Mouse (Mus musculus) myocyte (in vitro differentiated cells): ENCODE measurements around the gene Ppp2r2c. TPM values are rescaled to one million over a fixed set of nuclear protein-coding genes. Genes with fewer than 3 reads are reported as not detected.

Experiments used
- H3K27me3 ChIP-seq: one replicate; pipeline ENCODE4 v1.6.1; 2011; ENCODE audit not compliant: control insufficient read depth, insufficient read depth, insufficient read length
- H3K36me3 ChIP-seq: one replicate; pipeline ENCODE4 v1.6.1; 2011; ENCODE audit not compliant: control insufficient read depth, insufficient read depth
- H3K4me2 ChIP-seq: one replicate; pipeline ENCODE4 v1.6.1; 2011; ENCODE audit warnings: low read depth, control low read depth
- H3K4me3 ChIP-seq: one replicate; pipeline ENCODE4 v1.5.1; 2011; ENCODE audit warnings: mild to moderate bottlenecking, control low read depth, moderate library complexity
- H3K79me2 ChIP-seq: one replicate; pipeline ENCODE4 v1.6.1; 2011; ENCODE audit not compliant: control insufficient read depth, insufficient read depth
- H3ac ChIP-seq: one replicate; pipeline ENCODE4 v1.6.1; 2011; ENCODE audit not compliant: control insufficient read depth, insufficient read length
- CEBPB ChIP-seq: IDR thresholded peaks from 2 replicates; pipeline ENCODE4 v1.6.1; 2011; ENCODE audit warnings: mild to moderate bottlenecking, moderate library complexity; ENCODE audit not compliant: poor library complexity, insufficient read depth, severe bottlenecking
- E2F4 ChIP-seq: IDR thresholded peaks from one replicate; pipeline ENCODE4 v1.6.1; 2011; ENCODE audit warnings: mild to moderate bottlenecking, control low read depth, moderate library complexity; ENCODE audit not compliant: insufficient read depth
- MAX ChIP-seq: IDR thresholded peaks from one replicate; pipeline ENCODE4 v1.6.1; 2011; ENCODE audit warnings: low read depth, mild to moderate bottlenecking, control low read depth
- MYOD1 ChIP-seq, 3 experiments: IDR thresholded peaks; one replicate each; pipeline ENCODE4 v1.6.1; 2011; ENCODE audit warnings: control low read depth in 2 of 3, low read depth in 2 of 3, mild to moderate bottlenecking in 2 of 3, moderate library complexity in 1 of 3; ENCODE audit not compliant: insufficient read length in 2 of 3, control insufficient read depth in 1 of 3
- MYOG ChIP-seq, 3 experiments: IDR thresholded peaks; one replicate each; pipeline ENCODE4 v1.6.1; 2011; ENCODE audit warnings: control low read depth in 2 of 3, low read depth in 2 of 3, mild to moderate bottlenecking in 2 of 3; ENCODE audit not compliant: insufficient read length in 2 of 3, control insufficient read depth in 1 of 3, insufficient read depth in 1 of 3
- POLR2A ChIP-seq: IDR thresholded peaks from one replicate; pipeline ENCODE4 v1.6.1; 2011; ENCODE audit warnings: low read depth, mild to moderate bottlenecking, control low read depth, moderate library complexity; ENCODE audit not compliant: insufficient read length
- POLR2AphosphoS2 ChIP-seq: IDR thresholded peaks from one replicate; pipeline ENCODE4 v1.6.1; 2011; ENCODE audit warnings: low read depth, control low read depth; ENCODE audit not compliant: insufficient read length
- REST ChIP-seq: IDR thresholded peaks from one replicate; pipeline ENCODE4 v1.6.1; 2011; ENCODE audit warnings: mild to moderate bottlenecking, control low read depth, moderate library complexity; ENCODE audit not compliant: insufficient read depth, insufficient read length
- SRF ChIP-seq: IDR thresholded peaks from one replicate; pipeline ENCODE4 v1.6.1; 2011; ENCODE audit warnings: low read depth; ENCODE audit not compliant: control insufficient read depth, insufficient read length
- TCF12 ChIP-seq: IDR thresholded peaks from one replicate; pipeline ENCODE4 v1.6.1; 2011; ENCODE audit warnings: mild to moderate bottlenecking, control low read depth; ENCODE audit not compliant: poor library complexity, insufficient read depth, severe bottlenecking
- TCF3 ChIP-seq: IDR thresholded peaks from one replicate; pipeline ENCODE4 v1.6.1; 2011; ENCODE audit warnings: low read depth, control low read depth; ENCODE audit not compliant: insufficient read length
- USF1 ChIP-seq: IDR thresholded peaks from one replicate; pipeline ENCODE4 v1.6.1; 2011; ENCODE audit warnings: low read depth, mild to moderate bottlenecking, control low read depth, moderate library complexity
- polyA plus RNA-seq: library from polyadenylated mRNA; unstranded; fragments of >200 nt; fragmentation: generic; extraction: Trizol; gene quantifications from one replicate; pipeline ENCODE4 v1.2.1, GENCODE M21; 2012; ENCODE audit warnings: missing spikeins

The Ppp2r2c gene
- polyA plus RNA-seq, 1 experiment: 0.01 TPM

DNA sequence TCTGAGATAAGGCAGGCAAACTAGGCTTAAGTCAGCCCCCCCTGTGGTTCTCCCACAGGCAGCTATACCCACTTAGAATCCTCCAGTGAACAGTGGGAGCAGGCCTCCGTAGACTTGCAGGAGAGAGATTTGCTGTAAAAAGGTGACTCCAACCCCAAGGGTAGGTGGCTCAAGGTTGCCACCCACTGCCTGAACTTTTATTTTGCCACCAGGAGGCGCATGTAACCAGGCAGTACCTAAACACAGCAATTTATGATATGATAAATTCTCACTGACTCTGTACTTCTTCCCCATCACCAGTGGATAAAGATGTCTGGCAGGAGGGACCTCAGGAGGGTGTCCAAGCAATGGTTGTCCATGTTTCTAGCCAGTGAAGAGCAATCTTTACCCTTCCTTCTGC is 82.6 kb downstream of the Ppp2r2c start:
- Histone ChIP-seq H3K79me2 (no peaks in the 10 kb centered on the region), H3K36me3 (no peaks in the 10 kb centered on the region), H3K27me3 (peaks cover 5% of the 10 kb centered on the region), H3K4me3 (no peak overlapping the region), H3ac (no peak overlapping the region), H3K4me2 (no peak overlapping the region)
- TF ChIP-seq POLR2A (no peak), POLR2AphosphoS2 (no peak), USF1 (no peak), REST (no peak), CEBPB (no peak), MYOD1 (IDR thresholded peaks at IDR 0.05; ENCODE audit: control insufficient read depth in 1 of 3, insufficient read length in 2 of 3, low read depth in 2 of 3) (no peak), MYOG (IDR thresholded peaks at IDR 0.05; ENCODE audit: control insufficient read depth in 1 of 3, insufficient read depth in 1 of 3, insufficient read length in 2 of 3, low read depth in 2 of 3) (no peak)

DNA sequence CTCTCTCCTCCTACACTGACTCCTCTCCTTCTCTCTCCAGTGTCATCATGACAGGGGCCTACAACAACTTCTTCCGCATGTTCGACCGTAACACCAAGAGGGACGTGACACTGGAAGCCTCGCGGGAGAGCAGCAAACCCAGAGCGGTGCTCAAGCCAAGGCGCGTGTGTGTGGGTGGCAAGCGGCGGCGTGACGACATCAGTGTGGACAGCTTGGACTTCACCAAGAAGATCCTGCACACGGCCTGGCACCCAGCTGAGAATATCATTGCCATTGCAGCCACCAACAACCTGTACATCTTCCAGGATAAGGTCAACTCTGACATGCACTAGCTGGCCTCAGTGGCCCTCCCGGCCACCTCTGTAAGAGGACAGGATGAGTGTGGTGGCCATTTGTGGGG is 84.0 kb downstream of the Ppp2r2c start:
- no peak overlapping the region for H3ac ChIP-seq
- no peaks in the 10 kb centered on the region for H3K36me3 ChIP-seq
- TF ChIP-seq REST: no peak
- TF ChIP-seq USF1: no peak
- TF ChIP-seq MAX: no peak
- TF ChIP-seq POLR2A: no peak
- no peaks in the 10 kb centered on the region for H3K79me2 ChIP-seq
- H3K4me2 ChIP-seq: no peak overlapping the region
- no peak overlapping the region for H3K4me3 ChIP-seq
- H3K27me3 ChIP-seq: peaks cover 5% of the 10 kb centered on the region

DNA sequence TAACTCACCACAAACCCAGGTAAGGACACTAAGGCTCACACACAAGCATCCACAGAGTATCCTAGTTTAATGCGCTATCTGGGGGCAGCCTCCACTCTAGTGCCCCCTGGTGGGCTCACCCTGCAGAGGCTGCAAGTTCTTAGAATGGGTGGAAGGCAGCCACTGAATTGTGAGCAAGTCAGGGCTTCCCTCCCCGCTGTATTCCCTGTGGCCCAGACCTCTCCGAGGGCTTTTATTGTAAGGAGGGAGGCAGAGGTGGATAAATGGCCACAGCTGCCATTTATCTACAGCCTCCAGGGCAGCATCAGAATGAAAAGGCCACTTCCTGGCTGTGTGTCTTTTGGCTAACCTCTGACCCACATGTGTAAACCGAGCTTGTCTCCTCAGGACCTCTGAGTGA is 87.1 kb downstream of the Ppp2r2c start:
- no peak overlapping the region for H3ac ChIP-seq
- H3K27me3 ChIP-seq: no peaks in the 10 kb centered on the region
- no peak overlapping the region for H3K4me2 ChIP-seq
- no peaks in the 10 kb centered on the region for H3K36me3 ChIP-seq
- TF ChIP-seq POLR2A (no peak), MYOD1 (IDR thresholded peaks at IDR 0.05; ENCODE audit: control insufficient read depth in 1 of 3, insufficient read length in 2 of 3, low read depth in 2 of 3) (peak in 2 of 3 experiments; percentile 17 to 53)
- no peaks in the 10 kb centered on the region for H3K79me2 ChIP-seq
- no peak overlapping the region for H3K4me3 ChIP-seq

DNA sequence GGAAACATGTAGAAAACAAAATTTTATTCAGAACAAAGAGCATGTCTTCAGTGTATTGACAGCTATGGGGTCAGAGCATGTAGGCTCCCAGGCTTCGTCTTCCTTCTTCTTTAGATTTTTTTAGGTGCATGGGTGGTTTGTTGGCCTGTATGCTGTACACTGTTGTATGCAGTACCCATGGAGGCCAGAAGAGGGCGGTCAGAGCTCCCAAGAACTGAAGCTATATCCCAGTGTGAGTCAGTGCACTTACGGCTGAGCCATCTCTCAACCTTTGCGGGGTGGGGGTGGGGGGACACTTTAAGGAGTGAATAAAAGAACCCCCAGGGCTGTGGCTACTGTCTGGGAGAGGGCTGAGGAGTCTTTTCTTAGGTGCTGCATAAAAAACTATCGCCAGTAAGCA is 90.5 kb downstream of the Ppp2r2c start:
- TF ChIP-seq TCF12: no peak
- H3K36me3 ChIP-seq: no peaks in the 10 kb centered on the region

DNA sequence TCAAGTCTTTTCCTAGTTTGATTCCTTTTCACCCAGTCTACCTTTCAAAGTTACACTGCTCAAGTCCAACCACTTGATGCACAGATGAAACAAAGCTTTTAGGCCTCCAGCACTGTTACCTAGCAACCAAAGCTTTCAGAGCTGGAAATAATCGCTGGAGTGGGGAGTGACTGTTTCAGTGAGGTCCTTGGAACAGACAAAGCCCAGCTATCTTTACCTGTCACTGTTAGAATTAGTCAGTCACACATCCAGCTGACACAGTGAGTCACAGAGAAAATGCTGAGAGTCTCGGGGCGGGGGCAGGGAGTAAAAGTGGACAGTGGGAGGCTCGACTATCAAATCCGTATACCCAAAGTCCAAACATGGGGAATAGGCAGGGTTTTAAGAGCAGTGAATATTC is 92.2 kb downstream of the Ppp2r2c start:
- Histone ChIP-seq H3ac (no peak overlapping the region), H3K36me3 (no peaks in the 10 kb centered on the region), H3K4me3 (no peak overlapping the region), H3K79me2 (no peaks in the 10 kb centered on the region), H3K27me3 (no peaks in the 10 kb centered on the region), H3K4me2 (no peak overlapping the region)
- TF ChIP-seq SRF: no peak
- no peak for TF ChIP-seq POLR2A
- TF ChIP-seq MAX: no peak
- TF ChIP-seq USF1: no peak
- no peak for TF ChIP-seq REST
- no peak for TF ChIP-seq POLR2AphosphoS2
- no peak for TF ChIP-seq MYOD1 (IDR thresholded peaks at IDR 0.05; ENCODE audit: control insufficient read depth in 1 of 3, insufficient read length in 2 of 3, low read depth in 2 of 3)
- no peak for TF ChIP-seq TCF12
- TF ChIP-seq CEBPB: no peak
- TF ChIP-seq MYOG (IDR thresholded peaks at IDR 0.05; ENCODE audit: control insufficient read depth in 1 of 3, insufficient read depth in 1 of 3, insufficient read length in 2 of 3, low read depth in 2 of 3): no peak
- TF ChIP-seq E2F4: no peak
- TF ChIP-seq TCF3: no peak

More for the DNA sequence above, 90.5 kb downstream of the Ppp2r2c start:
- Histone ChIP-seq H3K4me2 (no peak overlapping the region), H3ac (no peak overlapping the region), H3K4me3 (no peak overlapping the region), H3K27me3 (no peaks in the 10 kb centered on the region), H3K79me2 (no peaks in the 10 kb centered on the region)

DNA sequence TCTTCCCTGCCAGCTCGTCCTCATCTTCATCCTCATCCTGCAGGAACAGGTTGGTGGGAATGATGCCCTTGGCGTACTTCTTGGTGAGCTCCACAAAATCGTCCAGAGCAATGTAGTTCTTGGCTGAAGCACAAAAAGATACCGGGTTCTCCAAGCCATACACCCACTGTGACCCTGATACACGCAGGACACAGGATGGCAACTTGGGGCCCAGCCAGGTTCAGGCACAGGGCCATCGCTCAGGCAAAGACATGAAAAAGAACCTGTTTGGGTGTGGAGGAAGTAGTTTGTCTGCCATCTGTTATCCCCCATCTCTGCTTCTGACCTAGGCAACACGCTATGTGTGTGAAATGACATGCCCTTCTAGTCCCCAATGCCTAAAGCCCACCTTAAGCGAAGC is 103.3 kb downstream of the Ppp2r2c start:
- Histone ChIP-seq H3K79me2 (no peaks in the 10 kb centered on the region), H3K4me3 (no peak overlapping the region), H3ac (no peak overlapping the region), H3K36me3 (peaks cover 10% of the 10 kb centered on the region), H3K27me3 (no peaks in the 10 kb centered on the region), H3K4me2 (no peak overlapping the region)
- TF ChIP-seq POLR2A (no peak), POLR2AphosphoS2 (no peak), REST (no peak)
